Mouse (Mus musculus): ENCODE measurements around the gene Olfr159.
A peak's percentile ranks its signal among the peaks of the same experiment; 100 is the strongest.

GRCm38 (mm10) chr4:43728576-43728954, 42.2 kb downstream of the Olfr159 start:
- TF ChIP-seq CTCF (IDR thresholded peaks at IDR 0.05; ENCODE audit: low read depth) = no peak
- TF ChIP-seq EP300 (IDR thresholded peaks at IDR 0.05; ENCODE audit: low read depth) = peak; percentile 98
